ENCODE assay signal across 8 mouse cellular contexts in the genomic region with DNA sequence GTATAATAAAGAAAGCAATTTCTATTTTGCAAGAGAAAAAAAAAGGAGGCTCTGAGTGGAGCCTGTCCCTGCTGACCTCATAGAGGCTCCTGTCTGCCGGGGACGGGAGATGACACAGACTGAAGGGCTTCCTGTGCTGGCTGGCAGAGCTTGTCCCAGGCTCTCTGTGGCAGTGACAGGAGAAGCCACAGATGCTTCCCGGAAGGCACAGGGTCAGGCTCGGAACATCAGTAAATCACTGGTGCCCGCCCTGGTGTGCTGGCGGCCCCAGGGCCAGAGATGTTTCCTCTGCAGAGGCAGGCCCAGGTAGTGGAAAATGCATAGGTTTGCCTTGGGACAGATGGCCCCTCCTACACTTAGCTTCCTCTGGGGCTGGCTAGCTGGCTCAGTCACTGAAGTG. TPM values are rescaled to one million over a fixed set of nuclear protein-coding genes. Genes with fewer than 3 reads are reported as not detected.
DNase-seq lines count a peak whose midpoint lies in the region; ATAC-seq and TF ChIP-seq lines count a peak whose summit lies in the region.

No protein-coding gene starts in this region.

- no peaks in the 10 kb centered on the region for H3K4me1 ChIP-seq in liver, adult 2 months (ENCODE audit: control insufficient read depth, insufficient read depth, low read length)
- H3K4me1 ChIP-seq in liver, embryonic 11.5 days (replicated peaks; ENCODE audit: control insufficient read depth, insufficient read depth, low read length), result peaks cover 8% of the 10 kb centered on the region
- H3K4me1 ChIP-seq in kidney, embryonic 14.5 days (ENCODE audit: control insufficient read depth, insufficient read depth, low read length), result peaks cover 2% of the 10 kb centered on the region; the same call in 1 of the 2 replicates

- H3K27ac ChIP-seq in liver, adult 2 months (replicated peaks; ENCODE audit: insufficient read depth, low read depth, low read length), result peak overlapping the region; percentile 7; the same call in 1 of the 2 replicates
- H3K27ac ChIP-seq in liver, embryonic 11.5 days (ENCODE audit: low read depth, low read length), result no peak overlapping the region
- no peak overlapping the region for H3K27ac ChIP-seq in kidney, embryonic 14.5 days (ENCODE audit: low read depth, low read length)
- peak overlapping the region; percentile 15; the same call in 1 of the 2 replicates for H3K27ac ChIP-seq in macrophage
- no peak overlapping the region for H3K27ac ChIP-seq in layer of hippocampus, adult 2 months

- no peak for ATAC-seq in liver, embryonic 11.5 days (replicated peaks; ENCODE audit: low FRiP score)
- ATAC-seq in kidney, embryonic 14.5 days (ENCODE audit: low FRiP score, low TSS enrichment), result peak; percentile 64; the same call in 1 of the 2 replicates

- H3K4me3 ChIP-seq in liver, adult 2 months (ENCODE audit: insufficient read depth, low read depth, low read length), result no peak overlapping the region
- H3K4me3 ChIP-seq in liver, embryonic 11.5 days (ENCODE audit: low read depth, low read length), result no peak overlapping the region
- no peak overlapping the region for H3K4me3 ChIP-seq in kidney, embryonic 14.5 days (ENCODE audit: low read length)
- no peak overlapping the region for H3K4me3 ChIP-seq in macrophage (ENCODE audit: inconsistent target)
- no peak overlapping the region for H3K4me3 ChIP-seq in layer of hippocampus, adult 2 months

- H3K79me2 ChIP-seq in liver, adult 2 months (ENCODE audit: control insufficient read depth, insufficient read depth, low read length), result no peaks in the 10 kb centered on the region
- no peaks in the 10 kb centered on the region for H3K79me2 ChIP-seq in macrophage (ENCODE audit: inconsistent target)

- TF ChIP-seq POLR2A in liver, adult 2 months (IDR thresholded peaks at IDR 0.05; ENCODE audit: extremely low read depth, insufficient read depth, low read length), result no peak

- no peak overlapping the region for H3K4me2 ChIP-seq in liver, embryonic 11.5 days
- H3K4me2 ChIP-seq in kidney, embryonic 14.5 days (replicated peaks; ENCODE audit: low read depth, low read length), result no peak overlapping the region

- H3K27me3 ChIP-seq in liver, adult 2 months (ENCODE audit: control insufficient read depth, insufficient read depth, low read length), result no peaks in the 10 kb centered on the region
- H3K27me3 ChIP-seq in liver, embryonic 11.5 days (replicated peaks; ENCODE audit: control insufficient read depth, insufficient read depth, low read length), result no peaks in the 10 kb centered on the region
- H3K27me3 ChIP-seq in kidney, embryonic 14.5 days (ENCODE audit: control insufficient read depth, insufficient read depth, low read length), result no peaks in the 10 kb centered on the region

- no peak for DNase-seq in liver, adult 2 months (ENCODE audit: extremely low read depth, low read depth, low spot score)
- DNase-seq in liver, embryonic 11.5 days (ENCODE audit: low spot score), result no peak
- DNase-seq in adrenal gland, postnatal 36 days, result peak; percentile 82
- no peak for DNase-seq in layer of hippocampus, adult 2 months (ENCODE audit: low spot score in 2 of 2)
- no peak for DNase-seq in right cerebral cortex, postnatal 14 days
- no peak for DNase-seq in thymus, postnatal 14 days

- TF ChIP-seq CTCF in liver, adult 2 months (IDR thresholded peaks at IDR 0.05; ENCODE audit: low read depth, low read length), result no peak
- no peak for TF ChIP-seq CTCF in layer of hippocampus, adult 2 months (conservative IDR thresholded peaks at IDR 0.05)

- no peaks in the 10 kb centered on the region for H3K9me3 ChIP-seq in liver, embryonic 11.5 days (ENCODE audit: control insufficient read depth, low read length)
- no peaks in the 10 kb centered on the region for H3K9me3 ChIP-seq in kidney, embryonic 14.5 days (ENCODE audit: control insufficient read depth, low read length)

- H3K36me3 ChIP-seq in liver, adult 2 months (ENCODE audit: control insufficient read depth, insufficient read depth, low read length), result no peaks in the 10 kb centered on the region
- H3K36me3 ChIP-seq in liver, embryonic 11.5 days (ENCODE audit: control insufficient read depth, insufficient read depth, low read length), result no peaks in the 10 kb centered on the region
- no peaks in the 10 kb centered on the region for H3K36me3 ChIP-seq in kidney, embryonic 14.5 days (ENCODE audit: control insufficient read depth, insufficient read depth, low read length)
- no peaks in the 10 kb centered on the region for H3K36me3 ChIP-seq in macrophage (ENCODE audit: inconsistent target)

- WGBS in liver, adult 2 months, result 64% methylated on average over 6 of the region's 6 CpGs
- WGBS in liver, embryonic 11.5 days, result 23% methylated on average over 6 of the region's 6 CpGs
- WGBS in kidney, embryonic 14.5 days, result 17% methylated on average over 6 of the region's 6 CpGs
- 12% methylated on average over 6 of the region's 6 CpGs for WGBS in macrophage (ENCODE audit: missing documents)

- H3K9ac ChIP-seq in liver, adult 2 months (ENCODE audit: low read depth, low read length), result no peak overlapping the region
- no peak overlapping the region for H3K9ac ChIP-seq in liver, embryonic 11.5 days (ENCODE audit: low read depth, low read length)
- H3K9ac ChIP-seq in kidney, embryonic 14.5 days (ENCODE audit: low read depth, low read length), result 0 out of 2 replicates have a peak overlapping the region, but pooled peaks have one; percentile 5

RNA-seq across cellular contexts. Expression of a gene that starts 20.8 kb away (rescaled TPM):
- 7.0 and 7.2 TPM in 2 replicates for total RNA-seq in liver, adult 2 months (2014; rRNA removed)
- 10.5 and 11.0 TPM in 2 replicates for polyA plus RNA-seq in liver, adult 2 months (2012; rRNA removed)
- 4.1 and 6.5 TPM in 2 replicates for polyA plus RNA-seq in liver, embryonic 11.5 days (2014; fragmentation: Nextera tagmentation; extraction: Ambion mirVana)
- total RNA-seq in adrenal gland, postnatal 36 days (2021), result 10 to 100 TPM; 21.5 to 34.8 TPM
- 12.2 and 16.9 TPM in 2 replicates for polyA plus RNA-seq in kidney, embryonic 14.5 days (2014; fragmentation: Nextera tagmentation; extraction: Ambion mirVana)
- total RNA-seq in macrophage (2018; cell fraction: chromatin; rRNA removed), result 1 to 10 TPM in 18 of 26 experiments, under 1 TPM in 8; 0.36 to 5.7 (median 1.9) TPM
- total RNA-seq in macrophage (2018; cell fraction: cytosol; rRNA removed), result 1 to 10 TPM; 2.6 to 5.8 (median 4.4) TPM
- 1 to 10 TPM; 1.4 to 8.5 (median 2.7) TPM for total RNA-seq in macrophage (2018; cell fraction: nucleus; rRNA removed)
- polyA plus RNA-seq in macrophage (2018), result 3.5 to 9.1 TPM (median 3.9 TPM) in 3 replicates
- 10 to 100 TPM; 77.1 TPM for total RNA-seq in layer of hippocampus, adult 2 months (2021)

RNA-seq across cellular contexts. Expression of a gene that starts 56.3 kb away (rescaled TPM):
- 6.5 and 8.4 TPM in 2 replicates for total RNA-seq in liver, adult 2 months (2014; rRNA removed)
- polyA plus RNA-seq in liver, adult 2 months (2012; rRNA removed), result 73.7 and 104 TPM in 2 replicates
- 100 and 109 TPM in 2 replicates for polyA plus RNA-seq in liver, embryonic 11.5 days (2014; fragmentation: Nextera tagmentation; extraction: Ambion mirVana)
- total RNA-seq in adrenal gland, postnatal 36 days (2021), result 10 to 100 TPM; 60.5 to 61.1 TPM
- polyA plus RNA-seq in kidney, embryonic 14.5 days (2014; fragmentation: Nextera tagmentation; extraction: Ambion mirVana), result 105 and 126 TPM in 2 replicates
- total RNA-seq in macrophage (2018; cell fraction: chromatin; rRNA removed), result 10 to 100 TPM; 32.2 to 61.0 (median 47.4) TPM
- 10 to 100 TPM; 66.4 to 91.8 (median 78.1) TPM for total RNA-seq in macrophage (2018; cell fraction: cytosol; rRNA removed)
- total RNA-seq in macrophage (2018; cell fraction: nucleus; rRNA removed), result 10 to 100 TPM; 53.1 to 95.2 (median 76.3) TPM
- 48.3 to 76.8 TPM (median 72.3 TPM) in 3 replicates for polyA plus RNA-seq in macrophage (2018)
- 10 to 100 TPM; 77.6 to 84.0 TPM for total RNA-seq in layer of hippocampus, adult 2 months (2021)

Comparison
In these comparisons a context has a peak if more than half of its experiments do, and no peak if none do; other contexts are left out.
1. H3K27ac ChIP-seq: peak in liver, adult 2 months (single experiment) and macrophage (single experiment); none in liver, embryonic 11.5 days (single experiment), kidney, embryonic 14.5 days (single experiment) and layer of hippocampus, adult 2 months (single experiment).
2. DNase-seq: peak in adrenal gland, postnatal 36 days (2 of 2); none in liver, adult 2 months (single experiment), liver, embryonic 11.5 days (single experiment), layer of hippocampus, adult 2 months (0 of 2), right cerebral cortex, postnatal 14 days (single experiment) and thymus, postnatal 14 days (single experiment).